Comparison of ENCODE assay signal across 8 mouse cellular contexts in genomic region chr6:41136717-41137400, GRCm38 (mm10).
DNase-seq lines count a peak whose midpoint lies in the region; ATAC-seq lines count a peak whose summit lies in the region.

No protein-coding gene starts in this region.

- no peaks in the 10 kb centered on the region for H3K4me1 ChIP-seq in forebrain, embryonic 14.5 days (ENCODE audit: control insufficient read depth, insufficient read depth, low read length)
- peaks cover 74% of the 10 kb centered on the region for H3K4me1 ChIP-seq in megakaryocyte, embryonic 14.5 days

- no peak for DNase-seq in cerebellum, adult 9-11 months
- peak; percentile 64 for DNase-seq in CD4-positive helper T cell, adult 2 months (ENCODE audit: low read depth, low spot score)
- DNase-seq in c-Kit-positive CD71-negative TER-119-negative erythroid progenitor cells, embryonic 14.5 days (ENCODE audit: low read depth): peak; percentile 78
- DNase-seq in forebrain, embryonic 14.5 days (ENCODE audit: low spot score): peak; percentile 86
- peak; percentile 11 to 68 for DNase-seq in kidney, postnatal 36 days
- DNase-seq in right cerebral cortex, postnatal 10 days (ENCODE audit: low spot score in 2 of 2): peak; percentile 68 to 81

- no peak overlapping the region for H3K4me3 ChIP-seq in forebrain, embryonic 14.5 days (ENCODE audit: low read depth, low read length)
- H3K4me3 ChIP-seq in megakaryocyte, embryonic 14.5 days (replicated peaks): peak overlapping the region; percentile 74

- WGBS in forebrain, embryonic 14.5 days: 32% methylated on average over 6 of the region's 6 CpGs

- no peak overlapping the region for H3K27ac ChIP-seq in forebrain, embryonic 14.5 days (ENCODE audit: low read depth, low read length)

- H3K9me3 ChIP-seq in forebrain, embryonic 14.5 days (replicated peaks; ENCODE audit: control insufficient read depth, low read length): no peaks in the 10 kb centered on the region
- no peaks in the 10 kb centered on the region for H3K9me3 ChIP-seq in megakaryocyte, embryonic 14.5 days

- H3K36me3 ChIP-seq in forebrain, embryonic 14.5 days (ENCODE audit: control insufficient read depth, insufficient read depth, low read length): no peaks in the 10 kb centered on the region
- peaks cover 3% of the 10 kb centered on the region for H3K36me3 ChIP-seq in megakaryocyte, embryonic 14.5 days (replicated peaks; ENCODE audit: low read length)

- no peak overlapping the region for H3K4me2 ChIP-seq in forebrain, embryonic 14.5 days (ENCODE audit: low read length)

- ATAC-seq in cerebellum, adult (ENCODE audit: insufficient number of reproducible peaks, low FRiP score, low TSS enrichment): peak; percentile 66; the same call in 1 of the 2 replicates
- ATAC-seq in forebrain, embryonic 14.5 days: peak; percentile 76

- H3K9ac ChIP-seq in forebrain, embryonic 14.5 days (ENCODE audit: low read length): no peak overlapping the region

- H3K27me3 ChIP-seq in forebrain, embryonic 14.5 days (replicated peaks; ENCODE audit: control insufficient read depth, insufficient read depth, low read length): no peaks in the 10 kb centered on the region
- no peaks in the 10 kb centered on the region for H3K27me3 ChIP-seq in megakaryocyte, embryonic 14.5 days (replicated peaks)
